Mouse (Mus musculus): ENCODE data around the gene Gm15091. TPM values are rescaled to one million over a fixed set of nuclear protein-coding genes. Genes with fewer than 3 reads are reported as not detected.
"Not testable (repeated sequence)": the region's sequence is repeated elsewhere in the genome, so short reads cannot be mapped to it uniquely, and the experiment has no call there.

The Gm15091 gene
- polyA plus RNA-seq (2015; fragmentation: Nextera tagmentation; extraction: Ambion mirVana) = not detected in 2 replicates

- not testable (repeated sequence) for H3K4me1 ChIP-seq; H3K9ac ChIP-seq (replicated peaks); H3K27ac ChIP-seq (replicated peaks); ATAC-seq (ENCODE audit: low FRiP score); H3K9me3 ChIP-seq (replicated peaks); H3K4me3 ChIP-seq (replicated peaks); H3K4me2 ChIP-seq; H3K36me3 ChIP-seq; H3K27me3 ChIP-seq (replicated peaks)
- 77% methylated on average over 5 of the region's 6 CpGs for WGBS
Observed at GRCm38 (mm10) chrX:149941355-149941754, at the start of gene Gm15091. TSS of gene Gm15091 (plus strand) at chrX:149941655.

Other genes with a start within 250 kb of the Gm15091 start
- gene Gm15097, start 157.2 kb upstream of the Gm15091 start, polyA plus RNA-seq (2015; fragmentation: Nextera tagmentation; extraction: Ambion mirVana) = not detected in 2 replicates